Mouse (Mus musculus) forebrain, embryonic 12.5 days (tissue): ENCODE measurements around the gene Ifi27l2a. TPM values are rescaled to one million over a fixed set of nuclear protein-coding genes. Genes with fewer than 3 reads are reported as not detected.

Experiments
- ATAC-seq: fragments of 200-750 bp; cut with Nextera tagmentation; 2 replicates; pipeline ENCODE4 v1.8.0; 2017; ENCODE audit warnings: moderate TSS enrichment; ENCODE audit not compliant: low FRiP score
- H3K27ac ChIP-seq: fragments of 300-500 bp; sonication (generic); 2 replicates; pipeline ENCODE4 v1.5.1; 2016; ENCODE audit warnings: mild to moderate bottlenecking
- H3K27me3 ChIP-seq: fragments of 300-500 bp; sonication (generic); 2 replicates; pipeline ENCODE4 v1.6.1; 2016; ENCODE audit warnings: mild to moderate bottlenecking
- H3K36me3 ChIP-seq: fragments of 300-500 bp; sonication (generic); replicated peaks from 2 replicates; pipeline ENCODE4 v1.6.1; 2016; ENCODE audit warnings: mild to moderate bottlenecking
- H3K4me1 ChIP-seq: fragments of 300-500 bp; sonication (generic); 2 replicates; pipeline ENCODE4 v1.6.1; 2016
- H3K4me2 ChIP-seq: fragments of 300-500 bp; sonication (generic); 2 replicates; pipeline ENCODE4 v1.6.1; 2016; ENCODE audit warnings: mild to moderate bottlenecking, moderate library complexity
- H3K4me3 ChIP-seq: fragments of 300-500 bp; sonication (generic); replicated peaks from 2 replicates; pipeline ENCODE4 v1.5.1; 2016; ENCODE audit warnings: mild to moderate bottlenecking
- H3K9ac ChIP-seq: fragments of 300-500 bp; sonication (generic); 2 replicates; pipeline ENCODE4 v1.6.1; 2016; ENCODE audit warnings: mild to moderate bottlenecking
- H3K9me3 ChIP-seq: fragments of 300-500 bp; sonication (generic); 2 replicates; pipeline ENCODE4 v1.6.1; 2016
- WGBS: fragments of 180-500 bp; shearing (Covaris S2); methylation state at CpG from one replicate; pipeline ENCODE4 v1.1.7; 2016; 5-methylcytosine and 5-hydroxymethylcytosine counted together
- polyA plus RNA-seq: library from polyadenylated mRNA; unstranded; fragments of >200 nt; fragmentation: Nextera tagmentation; extraction: Ambion mirVana; gene quantifications from 2 replicates; pipeline ENCODE4 v1.2.1, GENCODE M21; 2016

Gene Ifi27l2a
- polyA plus RNA-seq, 1 experiment from 2014 or later: 1.7 TPM

GRCm38 (mm10) chr12:103408144-103408543 lies 35.3 kb downstream of the Ifi27l2a start:
- H3K4me3 ChIP-seq: no peak overlapping the region
- H3K27ac ChIP-seq: no peak overlapping the region
- WGBS: 94% methylated on average over 10 of the region's 10 CpGs
- no peaks in the 10 kb centered on the region for H3K9me3 ChIP-seq
- H3K36me3 ChIP-seq: peaks cover 84% of the 10 kb centered on the region
- H3K4me1 ChIP-seq: no peaks in the 10 kb centered on the region
- ATAC-seq: no peak
- no peaks in the 10 kb centered on the region for H3K27me3 ChIP-seq
- H3K4me2 ChIP-seq: no peak overlapping the region
- H3K9ac ChIP-seq: no peak overlapping the region

- H3K4me1 ChIP-seq: no peaks in the 10 kb centered on the region
- no peaks in the 10 kb centered on the region for H3K27me3 ChIP-seq
- H3K9me3 ChIP-seq: no peaks in the 10 kb centered on the region
- ATAC-seq: no peak
- no peak within 1 kb of the TSS for H3K27ac ChIP-seq
- WGBS: 96% methylated on average over 4 of the region's 4 CpGs
- peaks cover 80% of the 10 kb centered on the region for H3K36me3 ChIP-seq
- no peak within 1 kb of the TSS for H3K4me2 ChIP-seq
- H3K4me3 ChIP-seq: no peak within 1 kb of the TSS
- no peak within 1 kb of the TSS for H3K9ac ChIP-seq
Measured at GRCm38 (mm10) chr12:103407720-103408119, 35.8 kb downstream of the Ifi27l2a start, which contains the start of gene 9330161L09Rik. TSS of gene 9330161L09Rik (minus strand) at chr12:103407820.

GRCm38 (mm10) chr12:103404131-103404530 lies 39.3 kb downstream of the Ifi27l2a start:
- peaks cover 54% of the 10 kb centered on the region for H3K36me3 ChIP-seq
- no peaks in the 10 kb centered on the region for H3K9me3 ChIP-seq

GRCm38 (mm10) chr12:103396751-103397150 lies 46.7 kb downstream of the Ifi27l2a start:
- H3K9me3 ChIP-seq: no peaks in the 10 kb centered on the region
- H3K27ac ChIP-seq: no peak overlapping the region
- H3K27me3 ChIP-seq: no peaks in the 10 kb centered on the region
- WGBS: 83% methylated on average over 7 of the region's 7 CpGs
- H3K36me3 ChIP-seq: peaks cover 9% of the 10 kb centered on the region; the same call in 1 of the 2 replicates
- H3K4me1 ChIP-seq: no peaks in the 10 kb centered on the region
- no peak overlapping the region for H3K4me3 ChIP-seq
- no peak overlapping the region for H3K9ac ChIP-seq
- no peak for ATAC-seq
- no peak overlapping the region for H3K4me2 ChIP-seq

More at GRCm38 (mm10) chr12:103404131-103404530, 39.3 kb downstream of the Ifi27l2a start:
- H3K4me1 ChIP-seq: no peaks in the 10 kb centered on the region
- no peak overlapping the region for H3K27ac ChIP-seq
- 91% methylated on average over 18 of the region's 18 CpGs for WGBS
- no peak overlapping the region for H3K9ac ChIP-seq
- ATAC-seq: no peak
- no peaks in the 10 kb centered on the region for H3K27me3 ChIP-seq
- no peak overlapping the region for H3K4me2 ChIP-seq
- H3K4me3 ChIP-seq: no peak overlapping the region

GRCm38 (mm10) chr12:103395486-103396275 lies 47.8 kb downstream of the Ifi27l2a start:
- Histone ChIP-seq H3K4me3 (no peak overlapping the region), H3K27me3 (no peaks in the 10 kb centered on the region), H3K4me2 (no peak overlapping the region), H3K36me3 (no peaks in the 10 kb centered on the region), H3K9ac (no peak overlapping the region), H3K27ac (no peak overlapping the region), H3K4me1 (no peaks in the 10 kb centered on the region), H3K9me3 (no peaks in the 10 kb centered on the region)
- 81% methylated on average over 12 of the region's 12 CpGs for WGBS
- ATAC-seq: no peak

GRCm38 (mm10) chr12:103393528-103393927 lies 50.0 kb downstream of the Ifi27l2a start:
- Histone ChIP-seq H3K4me2 (no peak overlapping the region), H3K4me1 (peaks cover 10% of the 10 kb centered on the region; the same call in 1 of the 2 replicates), H3K9me3 (no peaks in the 10 kb centered on the region), H3K27ac (no peak overlapping the region), H3K9ac (no peak overlapping the region), H3K36me3 (no peaks in the 10 kb centered on the region), H3K4me3 (no peak overlapping the region), H3K27me3 (no peaks in the 10 kb centered on the region)
- ATAC-seq: no peak
- 76% methylated on average over 6 of the region's 6 CpGs for WGBS

Other genes with a start within 250 kb of the Ifi27l2a start
- 0.23 and 0.29 TPM in 2 replicates for gene Prima1, start 201.5 kb downstream of the Ifi27l2a start, polyA plus RNA-seq
- gene Fam181a, start 132.7 kb downstream of the Ifi27l2a start, polyA plus RNA-seq: 14.1 and 17.4 TPM in 2 replicates
- gene Asb2, start 87.7 kb downstream of the Ifi27l2a start, polyA plus RNA-seq: 0.56 and 0.65 TPM in 2 replicates
- 13.7 and 15.1 TPM in 2 replicates for gene Otub2, start 55.0 kb downstream of the Ifi27l2a start, polyA plus RNA-seq
- 0.38 and 0.87 TPM in 2 replicates for gene 9330161L09Rik, start 35.9 kb downstream of the Ifi27l2a start, polyA plus RNA-seq
- gene Ddx24, start 17.9 kb downstream of the Ifi27l2a start, polyA plus RNA-seq: 127 and 134 TPM in 2 replicates
- 3.7 and 4.0 TPM in 2 replicates for gene Ifi27, start 9.5 kb downstream of the Ifi27l2a start, polyA plus RNA-seq
- gene Ifi27l2b, start 13.5 kb upstream of the Ifi27l2a start, polyA plus RNA-seq: not detected in 2 replicates
- gene Ppp4r4, start 88.6 kb upstream of the Ifi27l2a start, polyA plus RNA-seq: 3.0 and 3.5 TPM in 2 replicates
- not detected in 2 replicates for gene Serpina10, start 187.8 kb upstream of the Ifi27l2a start, polyA plus RNA-seq
- not detected in 2 replicates for gene Serpina6, start 213.5 kb upstream of the Ifi27l2a start, polyA plus RNA-seq
- gene Serpina16, start 232.5 kb upstream of the Ifi27l2a start, polyA plus RNA-seq: not detected in 2 replicates